Mouse (Mus musculus) bone marrow, adult 2 months (tissue): ENCODE measurements around the gene Sidt1.

Experiments used
- CTCF ChIP-seq: fragments of 200-500 bp; IDR thresholded peaks from 2 replicates; pipeline ENCODE4 v1.5.1; 2011; ENCODE audit warnings: low read length, control low read depth; ENCODE audit not compliant: control insufficient read depth, insufficient read depth
- POLR2A ChIP-seq: fragments of 200-500 bp; IDR thresholded peaks from 2 replicates; pipeline ENCODE4 v1.6.1; 2011; ENCODE audit warnings: low read depth, mild to moderate bottlenecking, control low read depth, low read length, borderline replicate concordance; ENCODE audit not compliant: control insufficient read depth

- no peak for TF ChIP-seq CTCF
- TF ChIP-seq POLR2A, result no peak
These were observed 80.3 kb downstream of the Sidt1 start for GRCm38 (mm10) chr16:44252735-44253134.
